Comparison of ENCODE assay signal across 23 mouse cellular contexts in genomic region chr14:56988621-56989020, GRCm38 (mm10).
DNase-seq lines count a peak whose midpoint lies in the region; ATAC-seq lines count a peak whose summit lies in the region.
"Had no signal": no experiment of that assay in that cellular context is flagged by ENCODE, and none has a peak within 500 bp of the region (broad histone marks: within the 10 kb centered on the region; RNA-seq: fewer than 3 reads in every experiment).

No protein-coding gene starts in this region.

- H3K36me3 ChIP-seq in heart, embryonic 12.5 days: no peaks in the 10 kb centered on the region
- no peaks in the 10 kb centered on the region for H3K36me3 ChIP-seq in forebrain, embryonic 15.5 days
- H3K36me3 ChIP-seq: embryonic facial prominence, embryonic 10.5 days; embryonic facial prominence, embryonic 12.5 days; G1E had no signal

- H3K4me2 ChIP-seq in heart, embryonic 12.5 days: no peak overlapping the region
- H3K4me2 ChIP-seq in forebrain, embryonic 15.5 days (replicated peaks): no peak overlapping the region
- H3K4me2 ChIP-seq: embryonic facial prominence, embryonic 12.5 days; forebrain, embryonic 13.5 days had no signal

- no peaks in the 10 kb centered on the region for H3K9me3 ChIP-seq in heart, embryonic 12.5 days (replicated peaks)
- H3K9me3 ChIP-seq in forebrain, embryonic 15.5 days: no peaks in the 10 kb centered on the region
- H3K9me3 ChIP-seq: embryonic facial prominence, embryonic 10.5 days; embryonic facial prominence, embryonic 12.5 days; forebrain, embryonic 13.5 days; G1E had no signal

- 76% methylated on average over 4 of the region's 4 CpGs for WGBS in heart, embryonic 12.5 days
- 80% methylated on average over 4 of the region's 4 CpGs for WGBS in forebrain, embryonic 15.5 days

- no peak overlapping the region for H3K4me3 ChIP-seq in heart, embryonic 12.5 days
- H3K4me3 ChIP-seq in forebrain, embryonic 15.5 days: no peak overlapping the region
- H3K4me3 ChIP-seq: embryonic facial prominence, embryonic 10.5 days; embryonic facial prominence, embryonic 12.5 days; forebrain, embryonic 13.5 days had no signal

- no peak overlapping the region for H3K27ac ChIP-seq in heart, embryonic 12.5 days (ENCODE audit: poor library complexity, severe bottlenecking)
- no peak overlapping the region for H3K27ac ChIP-seq in forebrain, embryonic 15.5 days (replicated peaks)
- H3K27ac ChIP-seq: embryonic facial prominence, embryonic 10.5 days; embryonic facial prominence, embryonic 12.5 days; forebrain, embryonic 13.5 days had no signal

- DNase-seq in heart, adult 11 months: peak; percentile 30
- peak; percentile 82 for DNase-seq in R1 (ENCODE audit: low read depth, low spot score)
- no peak for DNase-seq in urinary bladder, adult 18-20 months (ENCODE audit: low spot score in 2 of 2)
- DNase-seq: adrenal gland, adult 8-10 months; adrenal gland, postnatal 14 days; adrenal gland, postnatal 36 days; B cell, adult 2 months; cerebellum, adult 11-12 months; cerebellum, adult 2 months; cerebellum, adult 9-10 months; cerebellum, postnatal 10 days; cerebellum, postnatal 25 days had no signal

- ATAC-seq in heart, embryonic 12.5 days (ENCODE audit: insufficient number of reproducible peaks, low FRiP score): no peak
- ATAC-seq in forebrain, embryonic 15.5 days (replicated peaks): no peak
- ATAC-seq: activated CD4-positive, CD25-positive, alpha-beta regulatory T cell, adult 4 months; CD4-positive, CD25-positive, alpha-beta regulatory T cell, adult 4 months; forebrain, embryonic 13.5 days; forebrain, embryonic 16.5 days; Patski had no signal

- no peaks in the 10 kb centered on the region for H3K4me1 ChIP-seq in heart, embryonic 12.5 days (replicated peaks)
- no peaks in the 10 kb centered on the region for H3K4me1 ChIP-seq in forebrain, embryonic 15.5 days
- H3K4me1 ChIP-seq: embryonic facial prominence, embryonic 10.5 days; embryonic facial prominence, embryonic 12.5 days; forebrain, embryonic 13.5 days had no signal

- no peaks in the 10 kb centered on the region for H3K27me3 ChIP-seq in heart, embryonic 12.5 days (replicated peaks)
- H3K27me3 ChIP-seq in forebrain, embryonic 15.5 days: no peaks in the 10 kb centered on the region
- H3K27me3 ChIP-seq: CH12.LX; embryonic facial prominence, embryonic 12.5 days; forebrain, embryonic 13.5 days had no signal

- H3K9ac ChIP-seq in heart, embryonic 12.5 days: no peak overlapping the region
- H3K9ac ChIP-seq in forebrain, embryonic 15.5 days (replicated peaks): no peak overlapping the region
- H3K9ac ChIP-seq: embryonic facial prominence, embryonic 12.5 days; forebrain, embryonic 13.5 days had no signal

Comparison
In these comparisons a context has a peak if more than half of its experiments do, and no peak if none do; other contexts are left out.
1. DNase-seq: peak in heart, adult 11 months (single experiment) and R1 (single experiment); none in urinary bladder, adult 18-20 months (0 of 2).